Mouse (Mus musculus) left cerebral cortex, adult 8-10 months (tissue): Measurements from ENCODE around the gene Crb1. TPM values are rescaled to one million over a fixed set of nuclear protein-coding genes. Genes with fewer than 3 reads are reported as not detected.
"Not testable (repeated sequence)": the region's sequence is repeated elsewhere in the genome, so short reads cannot be mapped to it uniquely, and the experiment has no call there.

Source experiments
- DNase-seq, 2 experiments: peaks; one replicate each; pipeline ENCODE4 v3.0.0; 2022; ENCODE audit warnings: low spot score in 2 of 2
- total RNA-seq, 4 experiments: library from RNA; stranded (reverse); gene quantifications; 2 replicates each; pipeline ENCODE4 v1.2.4; 2022

Gene Crb1
- total RNA-seq, 4 experiments from 2014 or later: 0.65 to 1.2 (median 0.92) TPM

- no peak for DNase-seq
These were observed 39.9 kb downstream of the Crb1 start for GRCm38 (mm10) chr1:139336997-139337396.

GRCm38 (mm10) chr1:139328811-139329210, 48.1 kb downstream of the Crb1 start:
- no peak for DNase-seq

- no peak for DNase-seq
These were observed 48.6 kb downstream of the Crb1 start for GRCm38 (mm10) chr1:139328286-139328685.

GRCm38 (mm10) chr1:139325378-139325777, 51.5 kb downstream of the Crb1 start:
- no peak for DNase-seq

- no peak for DNase-seq
These were observed 57.1 kb downstream of the Crb1 start for GRCm38 (mm10) chr1:139319798-139320197.

- no peak for DNase-seq
These were observed 62.5 kb downstream of the Crb1 start for GRCm38 (mm10) chr1:139314297-139314874.

GRCm38 (mm10) chr1:139308915-139309314, 68.0 kb downstream of the Crb1 start:
- no peak for DNase-seq

- not testable (repeated sequence) for DNase-seq
These were observed 74.4 kb downstream of the Crb1 start for GRCm38 (mm10) chr1:139302519-139302918.

- no peak for DNase-seq
These were observed 75.1 kb downstream of the Crb1 start for GRCm38 (mm10) chr1:139301830-139302229.

GRCm38 (mm10) chr1:139292023-139292422, 84.9 kb downstream of the Crb1 start:
- no peak for DNase-seq

- no peak for DNase-seq
These were observed 85.3 kb downstream of the Crb1 start for GRCm38 (mm10) chr1:139291593-139291992.

- no peak for DNase-seq
These were observed 100.1 kb downstream of the Crb1 start for GRCm38 (mm10) chr1:139276619-139277320.

GRCm38 (mm10) chr1:139267844-139268243, 109.1 kb downstream of the Crb1 start:
- no peak for DNase-seq

GRCm38 (mm10) chr1:139264245-139264644, 112.7 kb downstream of the Crb1 start:
- DNase-seq: no peak

GRCm38 (mm10) chr1:139263158-139263557, 113.7 kb downstream of the Crb1 start:
- no peak for DNase-seq

GRCm38 (mm10) chr1:139255581-139255980, 121.3 kb downstream of the Crb1 start:
- no peak for DNase-seq

GRCm38 (mm10) chr1:139252041-139252440, 124.9 kb downstream of the Crb1 start:
- no peak for DNase-seq

GRCm38 (mm10) chr1:139249159-139249558, 127.7 kb downstream of the Crb1 start:
- DNase-seq: no peak

- no peak for DNase-seq
These were observed 130.0 kb downstream of the Crb1 start for GRCm38 (mm10) chr1:139246723-139247380.

GRCm38 (mm10) chr1:139236794-139237193, 140.1 kb downstream of the Crb1 start:
- no peak for DNase-seq

- no peak for DNase-seq
These were observed 142.0 kb downstream of the Crb1 start for GRCm38 (mm10) chr1:139234611-139235568.
